Mouse (Mus musculus) layer of hippocampus, adult 2 months (tissue): ENCODE results near the gene Six6. TPM values are rescaled to one million over a fixed set of nuclear protein-coding genes. Genes with fewer than 3 reads are reported as not detected.

ENCODE experiments used
- DNase-seq, 2 experiments: peaks; one replicate each; pipeline ENCODE4 v3.0.0; 2022; ENCODE audit warnings: low spot score in 2 of 2
- H3K27ac ChIP-seq: fragments of 200-600 bp; 2 replicates; pipeline ENCODE4 v1.8.1; 2022
- H3K4me3 ChIP-seq: fragments of 200-600 bp; 2 replicates; pipeline ENCODE4 v1.8.1; 2022; ENCODE audit warnings: mild to moderate bottlenecking
- CTCF ChIP-seq: fragments of 200-600 bp; conservative IDR thresholded peaks from 2 replicates; pipeline ENCODE4 v1.8.1; 2022; ENCODE audit warnings: antibody characterized with exemption, mild to moderate bottlenecking, moderate library complexity
- long read RNA-seq, 2 experiments: library from polyadenylated mRNA; stranded (forward); transcript quantifications; one replicate each; pipeline ENCODE4 v2.0.0; 2021; ENCODE audit warnings: borderline mapping rate in 2 of 2
- total RNA-seq, 2 experiments: library from RNA; stranded (reverse); gene quantifications; 2 replicates each; pipeline ENCODE4 v1.2.3; 2021

Six6 gene
- not detected for total RNA-seq
- long read RNA-seq, experiment 1: 0 reads
- long read RNA-seq, experiment 2: 0 reads

GRCm38 (mm10) chr12:72939616-72940015 lies at the start of gene Six6:
Six6 (plus strand) TSS chr12:72939892.
- no peak within 1 kb of the TSS for H3K4me3 ChIP-seq
- no peak within 1 kb of the TSS for H3K27ac ChIP-seq
- DNase-seq: no peak
- TF ChIP-seq CTCF: no peak

- Histone ChIP-seq H3K27ac (no peak overlapping the region), H3K4me3 (peak overlapping the region; percentile 32)
- TF ChIP-seq CTCF: no peak
- DNase-seq: no peak
Measured at GRCm38 (mm10) chr12:72917159-72917993, 22.3 kb upstream of the Six6 start.

DNA sequence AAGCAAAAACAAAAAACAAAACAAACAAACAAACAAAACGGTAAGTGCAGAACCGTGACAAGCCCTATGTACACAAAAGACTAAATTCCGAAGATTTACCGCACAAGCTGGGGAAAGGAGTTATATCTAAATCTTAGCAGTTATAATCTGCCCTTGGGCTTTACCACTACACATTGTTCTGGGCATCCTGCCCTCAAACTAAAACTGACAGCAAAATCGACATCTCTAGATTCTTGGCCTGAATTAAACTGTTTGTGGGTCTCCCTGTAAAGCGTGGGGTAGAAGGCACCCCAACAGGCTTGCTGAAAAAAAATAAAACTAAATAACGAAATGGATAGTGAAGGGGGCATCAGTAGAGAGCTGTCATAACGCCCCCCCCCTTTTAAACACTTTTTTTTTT lies 2.9 kb upstream of the Six6 start:
- Histone ChIP-seq H3K27ac (no peak overlapping the region), H3K4me3 (no peak overlapping the region)
- TF ChIP-seq CTCF: no peak
- no peak for DNase-seq

DNA sequence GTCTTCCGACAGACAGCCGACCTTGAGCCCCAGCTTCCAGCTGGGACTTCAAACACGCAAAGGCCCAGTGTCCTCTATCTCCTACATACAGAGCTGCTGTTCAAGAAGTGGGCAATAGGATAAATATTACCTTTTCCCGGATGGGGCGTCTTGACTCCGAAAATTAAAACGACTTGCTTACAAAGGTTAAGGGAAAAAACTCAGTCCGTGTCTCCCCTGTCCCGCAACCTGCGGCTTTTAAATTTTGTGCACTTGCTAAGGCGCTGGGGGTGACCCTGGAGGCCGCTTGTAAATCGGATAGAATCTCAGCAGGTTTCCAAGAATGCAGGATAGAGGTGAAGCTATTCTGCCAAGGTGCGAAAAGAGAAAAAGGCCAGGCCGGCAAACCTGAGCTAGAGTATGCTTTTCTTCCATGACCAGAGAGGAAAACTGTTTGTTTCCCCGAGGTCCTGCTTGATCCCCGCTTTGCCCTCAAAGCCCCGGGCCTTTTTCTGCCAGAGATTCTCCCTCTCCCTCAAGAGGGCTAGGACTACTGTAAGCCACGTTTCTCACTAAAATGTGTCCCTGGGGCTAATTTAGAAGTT lies 2.1 kb upstream of the Six6 start:
- DNase-seq: no peak
- TF ChIP-seq CTCF: no peak
- no peak overlapping the region for H3K27ac ChIP-seq

DNA sequence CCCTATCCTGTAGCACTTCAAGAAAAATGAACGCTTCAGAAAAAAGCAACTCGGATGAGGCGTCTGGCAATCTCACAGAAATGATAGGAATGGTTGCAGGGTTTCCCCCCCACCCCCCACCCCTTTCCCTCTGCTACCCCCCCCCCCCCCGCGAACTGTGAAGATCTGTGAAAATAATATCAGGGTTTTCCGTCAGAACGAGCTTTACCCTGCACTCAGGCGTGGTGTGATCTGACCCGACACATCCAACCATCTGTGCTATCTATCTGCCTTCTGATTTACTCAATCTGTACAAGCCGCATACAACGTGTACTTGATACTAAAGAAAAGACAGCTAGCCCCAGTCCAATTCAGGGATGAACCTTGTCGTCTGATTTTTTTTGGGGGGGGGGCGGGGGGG lies 1.5 kb upstream of the Six6 start:
- no peak for TF ChIP-seq CTCF
- no peak for DNase-seq
- H3K4me3 ChIP-seq: no peak overlapping the region
- no peak overlapping the region for H3K27ac ChIP-seq

More for the DNA sequence above, 2.1 kb upstream of the Six6 start:
- no peak overlapping the region for H3K4me3 ChIP-seq

DNA sequence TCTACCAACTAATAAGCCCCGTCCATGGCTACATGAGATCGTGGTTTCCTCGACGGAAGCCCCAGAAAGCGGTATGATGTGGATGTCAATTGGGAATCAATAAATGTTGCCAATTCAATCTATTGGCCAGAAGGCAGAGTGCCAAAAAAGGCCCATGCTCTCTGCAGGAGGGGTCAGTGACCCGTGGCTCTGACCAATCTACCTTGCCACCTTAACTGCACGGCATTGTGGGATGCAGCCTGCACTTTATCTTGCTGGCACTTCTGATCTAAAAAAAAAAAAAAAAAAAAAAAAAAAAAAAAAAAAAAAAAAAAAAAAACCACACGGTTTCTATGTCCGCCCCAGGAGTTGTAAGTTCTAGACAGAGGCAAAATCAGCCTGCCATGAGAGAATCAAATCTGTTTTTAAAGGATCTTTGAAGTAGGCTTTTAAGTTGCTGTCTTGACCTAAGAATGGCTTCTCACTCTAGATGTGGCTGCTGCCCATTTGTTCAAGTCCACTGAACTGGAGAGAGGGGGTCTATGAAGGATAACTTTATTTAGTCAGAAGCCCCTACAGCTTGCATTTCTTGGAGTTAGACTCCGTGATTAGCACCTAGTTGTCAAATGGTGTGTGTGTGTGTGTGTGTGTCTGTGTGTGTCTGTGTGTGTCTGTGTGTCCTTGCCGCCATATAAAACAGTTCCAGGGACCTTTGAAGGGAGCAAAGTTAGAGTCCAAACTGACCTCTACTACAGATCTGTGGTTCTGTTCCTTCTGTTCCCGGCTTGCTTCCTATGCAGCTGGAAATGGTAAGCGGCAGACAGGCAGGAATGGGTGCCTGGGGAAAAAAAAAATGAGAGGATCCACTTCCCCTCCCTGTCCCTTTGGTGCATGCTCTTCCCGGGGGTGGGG lies 847 bp upstream of the Six6 start:
- Histone ChIP-seq H3K27ac (no peak overlapping the region), H3K4me3 (no peak overlapping the region)
- no peak for TF ChIP-seq CTCF
- DNase-seq: no peak

GRCm38 (mm10) chr12:72940071-72940821 lies 554 bp downstream of the Six6 start, which contains the start of gene 4930447C04Rik:
4930447C04Rik (minus strand) TSS chr12:72940774.
- H3K4me3 ChIP-seq: no peak within 1 kb of the TSS
- DNase-seq: no peak
- TF ChIP-seq CTCF: no peak
- no peak within 1 kb of the TSS for H3K27ac ChIP-seq

DNA sequence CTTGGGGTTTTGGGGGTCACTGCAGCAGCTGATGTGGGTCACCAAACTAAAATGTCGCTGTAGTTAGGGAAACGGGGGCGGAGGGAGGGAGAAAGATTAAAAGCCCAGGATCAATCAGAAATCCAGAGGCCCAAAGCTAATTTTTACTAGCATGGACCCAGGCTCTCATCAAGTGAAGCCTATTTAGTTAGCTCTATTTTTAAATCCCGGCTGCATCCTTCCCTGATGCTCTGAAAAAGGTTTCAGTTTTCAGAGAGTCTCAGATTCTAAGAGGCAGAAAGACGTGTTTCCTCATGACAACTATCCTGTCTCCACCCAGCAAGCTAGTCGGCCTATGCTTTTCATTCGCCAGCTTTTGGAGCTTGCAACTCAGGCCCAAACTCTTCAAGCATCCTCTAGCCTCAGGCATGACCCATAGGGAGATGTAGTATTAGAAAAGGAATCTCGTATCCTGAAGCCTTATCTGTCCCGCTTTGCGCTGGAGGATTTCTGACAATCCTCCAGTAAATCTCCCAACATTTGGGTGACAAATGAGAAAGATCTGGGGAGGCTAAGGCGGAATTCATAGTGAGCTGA lies 1.2 kb downstream of the Six6 start:
- Histone ChIP-seq H3K27ac (no peak overlapping the region), H3K4me3 (no peak overlapping the region)
- TF ChIP-seq CTCF: no peak
- DNase-seq: no peak

- DNase-seq: no peak
- H3K4me3 ChIP-seq: no peak overlapping the region
- TF ChIP-seq CTCF: no peak
- H3K27ac ChIP-seq: no peak overlapping the region
Measured at GRCm38 (mm10) chr12:72941398-72942051, 1.8 kb downstream of the Six6 start.

DNA sequence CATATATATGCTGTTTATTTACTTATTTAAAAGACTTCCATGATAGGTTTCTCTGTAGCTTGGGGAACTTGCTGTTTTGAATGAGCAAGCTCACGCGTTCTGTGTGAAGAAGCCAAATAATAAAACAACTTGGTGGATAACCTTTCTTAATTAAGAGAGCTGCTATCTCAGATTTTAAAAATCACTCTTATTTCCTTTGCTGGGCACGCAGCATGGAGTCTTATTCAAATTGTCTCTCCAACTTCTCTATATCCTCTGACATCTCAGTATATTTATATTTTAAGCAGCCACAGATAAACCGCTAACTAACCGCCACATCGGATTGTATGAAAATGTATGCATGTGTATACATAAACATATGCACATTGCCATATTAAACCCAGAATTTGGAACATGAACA lies 2.5 kb downstream of the Six6 start:
- no peak overlapping the region for H3K27ac ChIP-seq
- no peak overlapping the region for H3K4me3 ChIP-seq
- TF ChIP-seq CTCF: no peak
- no peak for DNase-seq

DNA sequence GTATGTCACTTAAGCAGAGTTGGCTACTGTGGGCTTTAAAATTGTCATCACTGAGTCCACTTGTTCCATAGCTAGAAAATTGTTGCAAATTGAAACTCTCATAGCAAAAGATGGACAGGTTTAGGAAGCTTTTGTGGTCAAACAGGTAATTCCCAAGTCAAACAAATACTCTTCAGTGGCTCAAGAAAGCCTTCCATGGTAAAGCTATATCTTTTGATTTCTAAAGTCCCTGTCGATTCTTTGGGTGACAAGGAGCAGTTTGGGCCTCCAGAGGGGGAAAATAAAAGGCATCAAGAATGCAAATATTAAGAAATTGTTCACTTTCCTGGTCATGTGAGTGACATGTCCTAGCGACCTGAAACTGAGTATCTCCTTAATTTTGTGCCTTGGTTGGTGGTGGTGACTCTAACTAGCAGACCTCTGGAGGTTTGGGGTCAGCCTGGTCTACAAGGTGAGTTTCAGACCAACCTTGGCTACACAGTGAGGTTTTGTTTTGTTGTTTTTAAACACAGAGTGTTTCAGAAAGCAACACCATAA lies 4.0 kb downstream of the Six6 start:
- TF ChIP-seq CTCF: no peak
- Histone ChIP-seq H3K27ac (no peak overlapping the region), H3K4me3 (no peak overlapping the region)
- no peak for DNase-seq
